In the genomic region with DNA sequence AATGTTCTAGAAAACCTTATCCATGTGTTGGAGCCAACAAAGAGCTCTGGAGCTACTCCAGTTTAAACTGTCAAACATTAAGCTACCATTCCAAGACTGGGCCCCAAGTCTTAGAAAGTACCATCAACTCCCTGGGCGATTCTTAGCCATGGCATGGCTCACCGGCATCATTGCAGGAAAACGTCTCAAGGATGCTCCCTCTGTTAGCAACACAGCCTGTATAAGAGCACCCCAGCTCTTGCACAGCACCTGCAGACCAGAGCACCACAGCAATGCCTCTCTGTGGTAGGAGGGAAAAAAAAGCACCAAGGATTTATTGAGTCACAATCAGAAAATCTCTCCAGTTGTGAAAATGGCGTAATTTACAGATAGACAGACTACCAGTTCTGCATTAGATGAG, we compare ENCODE assay signal across 9 mouse cellular contexts.
DNase-seq lines count a peak whose midpoint lies in the region; ATAC-seq lines count a peak whose summit lies in the region.
"Had no signal": no experiment of that assay in that cellular context is flagged by ENCODE, and none has a peak within 500 bp of the region (broad histone marks: within the 10 kb centered on the region; RNA-seq: fewer than 3 reads in every experiment).

No protein-coding gene starts in this region.

- H3K27me3 ChIP-seq in forebrain, embryonic 13.5 days: no peaks in the 10 kb centered on the region
- no peaks in the 10 kb centered on the region for H3K27me3 ChIP-seq in forebrain, embryonic 15.5 days
- H3K27me3 ChIP-seq in liver, embryonic 11.5 days (replicated peaks; ENCODE audit: control insufficient read depth, insufficient read depth, low read length): no peaks in the 10 kb centered on the region
- no peaks in the 10 kb centered on the region for H3K27me3 ChIP-seq in hindbrain, embryonic 14.5 days (ENCODE audit: control insufficient read depth, insufficient read depth, low read length)
- no peaks in the 10 kb centered on the region for H3K27me3 ChIP-seq in neural tube, embryonic 14.5 days (ENCODE audit: control insufficient read depth, insufficient read depth, low read length)
- H3K27me3 ChIP-seq: liver, embryonic 15.5 days had no signal

- H3K36me3 ChIP-seq in forebrain, embryonic 13.5 days (ENCODE audit: poor library complexity, severe bottlenecking): no peaks in the 10 kb centered on the region
- H3K36me3 ChIP-seq in forebrain, embryonic 15.5 days: no peaks in the 10 kb centered on the region
- H3K36me3 ChIP-seq in liver, embryonic 11.5 days (ENCODE audit: control insufficient read depth, insufficient read depth, low read length): no peaks in the 10 kb centered on the region
- no peaks in the 10 kb centered on the region for H3K36me3 ChIP-seq in hindbrain, embryonic 14.5 days (replicated peaks; ENCODE audit: control insufficient read depth, insufficient read depth)
- no peaks in the 10 kb centered on the region for H3K36me3 ChIP-seq in neural tube, embryonic 14.5 days (ENCODE audit: control insufficient read depth, insufficient read depth, low read length)
- H3K36me3 ChIP-seq: liver, embryonic 15.5 days had no signal

- H3K4me1 ChIP-seq in forebrain, embryonic 13.5 days: peaks cover 15% of the 10 kb centered on the region
- H3K4me1 ChIP-seq in forebrain, embryonic 15.5 days: peaks cover 12% of the 10 kb centered on the region
- H3K4me1 ChIP-seq in liver, embryonic 11.5 days (replicated peaks; ENCODE audit: control insufficient read depth, insufficient read depth, low read length): peaks cover 2% of the 10 kb centered on the region; the same call in 1 of the 2 replicates
- H3K4me1 ChIP-seq in hindbrain, embryonic 14.5 days (replicated peaks; ENCODE audit: control insufficient read depth, insufficient read depth, low read length): peaks cover 12% of the 10 kb centered on the region
- peaks cover 9% of the 10 kb centered on the region; the same call in 1 of the 2 replicates for H3K4me1 ChIP-seq in neural tube, embryonic 14.5 days (ENCODE audit: control insufficient read depth, insufficient read depth, low read length)
- H3K4me1 ChIP-seq: liver, embryonic 15.5 days had no signal

- no peak overlapping the region for H3K9ac ChIP-seq in forebrain, embryonic 13.5 days
- H3K9ac ChIP-seq in forebrain, embryonic 15.5 days (replicated peaks): no peak overlapping the region
- H3K9ac ChIP-seq in liver, embryonic 11.5 days (ENCODE audit: low read depth, low read length): no peak overlapping the region
- H3K9ac ChIP-seq in hindbrain, embryonic 14.5 days: no peak overlapping the region
- H3K9ac ChIP-seq in neural tube, embryonic 14.5 days (replicated peaks; ENCODE audit: low read depth, low read length): no peak overlapping the region
- H3K9ac ChIP-seq: liver, embryonic 15.5 days had no signal

- H3K9me3 ChIP-seq in forebrain, embryonic 13.5 days (replicated peaks): no peaks in the 10 kb centered on the region
- no peaks in the 10 kb centered on the region for H3K9me3 ChIP-seq in forebrain, embryonic 15.5 days
- no peaks in the 10 kb centered on the region for H3K9me3 ChIP-seq in liver, embryonic 11.5 days (ENCODE audit: control insufficient read depth, low read length)
- H3K9me3 ChIP-seq in hindbrain, embryonic 14.5 days (ENCODE audit: control insufficient read depth, low read length): no peaks in the 10 kb centered on the region
- H3K9me3 ChIP-seq in neural tube, embryonic 14.5 days (ENCODE audit: control insufficient read depth, low read length): no peaks in the 10 kb centered on the region
- H3K9me3 ChIP-seq: liver, embryonic 15.5 days had no signal

- WGBS in forebrain, embryonic 13.5 days: 79% methylated on average over 4 of the region's 4 CpGs
- WGBS in forebrain, embryonic 15.5 days: 80% methylated on average over 4 of the region's 4 CpGs
- WGBS in liver, embryonic 11.5 days: 73% methylated on average over 4 of the region's 4 CpGs
- 72% methylated on average over 4 of the region's 4 CpGs for WGBS in hindbrain, embryonic 14.5 days
- 77% methylated on average over 4 of the region's 4 CpGs for WGBS in neural tube, embryonic 14.5 days

- DNase-seq in liver, embryonic 11.5 days (ENCODE audit: low spot score): no peak
- DNase-seq in liver: no peak
- no peak for DNase-seq in hindbrain, embryonic 14.5 days (ENCODE audit: low spot score)
- no peak for DNase-seq in embryo, embryonic 10 days (ENCODE audit: low spot score)
- DNase-seq in gastrocnemius, adult 18-20 months (ENCODE audit: low spot score): no peak

- H3K27ac ChIP-seq in forebrain, embryonic 13.5 days: no peak overlapping the region
- no peak overlapping the region for H3K27ac ChIP-seq in forebrain, embryonic 15.5 days (replicated peaks)
- H3K27ac ChIP-seq in liver, embryonic 11.5 days (ENCODE audit: low read depth, low read length): 0 out of 2 replicates have a peak overlapping the region, but pooled peaks have one; percentile 34
- 0 out of 2 replicates have a peak overlapping the region, but pooled peaks have one; percentile 2 for H3K27ac ChIP-seq in hindbrain, embryonic 14.5 days
- H3K27ac ChIP-seq in neural tube, embryonic 14.5 days (ENCODE audit: low read depth, low read length): no peak overlapping the region

- H3K4me3 ChIP-seq in forebrain, embryonic 13.5 days: no peak overlapping the region
- H3K4me3 ChIP-seq in forebrain, embryonic 15.5 days: no peak overlapping the region
- no peak overlapping the region for H3K4me3 ChIP-seq in liver, embryonic 11.5 days (ENCODE audit: low read depth, low read length)
- H3K4me3 ChIP-seq in hindbrain, embryonic 14.5 days (replicated peaks; ENCODE audit: low read length): no peak overlapping the region
- H3K4me3 ChIP-seq in neural tube, embryonic 14.5 days (ENCODE audit: low read depth, low read length): no peak overlapping the region
- H3K4me3 ChIP-seq: liver, embryonic 15.5 days had no signal

- H3K4me2 ChIP-seq in forebrain, embryonic 13.5 days: 0 out of 2 replicates have a peak overlapping the region, but pooled peaks have one; percentile 51
- H3K4me2 ChIP-seq in forebrain, embryonic 15.5 days (replicated peaks): no peak overlapping the region
- no peak overlapping the region; the same call in 1 of the 2 replicates for H3K4me2 ChIP-seq in liver, embryonic 11.5 days
- H3K4me2 ChIP-seq in hindbrain, embryonic 14.5 days (replicated peaks): no peak overlapping the region; the same call in 1 of the 2 replicates
- H3K4me2 ChIP-seq in neural tube, embryonic 14.5 days (ENCODE audit: low read depth, low read length): peak overlapping the region; percentile 19; the same call in 1 of the 2 replicates

- ATAC-seq in forebrain, embryonic 13.5 days: no peak
- no peak for ATAC-seq in forebrain, embryonic 15.5 days (replicated peaks)
- no peak for ATAC-seq in liver, embryonic 11.5 days (replicated peaks; ENCODE audit: low FRiP score)
- no peak for ATAC-seq in hindbrain, embryonic 14.5 days (ENCODE audit: low FRiP score)
- ATAC-seq in neural tube, embryonic 14.5 days (ENCODE audit: low read depth): no peak

Comparison
In these comparisons a context has a peak if more than half of its experiments do, and no peak if none do; other contexts are left out.
1. H3K4me2 ChIP-seq: peak in forebrain, embryonic 13.5 days (single experiment) and neural tube, embryonic 14.5 days (single experiment); none in forebrain, embryonic 15.5 days (single experiment), liver, embryonic 11.5 days (single experiment) and hindbrain, embryonic 14.5 days (single experiment).
2. H3K27ac ChIP-seq: peak in liver, embryonic 11.5 days (single experiment) and hindbrain, embryonic 14.5 days (single experiment); none in forebrain, embryonic 13.5 days (single experiment), forebrain, embryonic 15.5 days (single experiment) and neural tube, embryonic 14.5 days (single experiment).